ENCODE assay signal across 8 mouse cellular contexts in the genomic region with DNA sequence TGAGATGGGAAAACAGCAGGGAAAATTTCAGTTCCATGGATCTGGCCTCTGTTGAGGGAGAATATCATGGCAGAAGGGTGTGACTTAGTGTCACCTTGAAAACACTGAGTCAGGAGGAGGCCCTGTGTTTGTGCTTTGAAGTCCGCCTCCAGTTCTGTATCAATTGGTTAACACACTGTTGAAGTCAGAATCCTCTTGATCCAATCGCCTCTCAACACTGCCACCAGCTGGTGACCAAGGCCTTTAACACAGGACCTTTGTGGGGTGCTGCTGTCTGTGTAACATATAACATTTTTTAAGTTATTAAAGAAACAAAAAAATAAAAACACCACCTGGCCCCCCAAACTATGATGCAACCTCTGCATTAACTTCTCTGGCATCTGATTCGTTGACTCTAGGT. TPM values are rescaled to one million over a fixed set of nuclear protein-coding genes. Genes with fewer than 3 reads are reported as not detected.
A peak's percentile ranks its signal among the peaks of the same experiment; 100 is the strongest.
DNase-seq lines count a peak whose midpoint lies in the region; ATAC-seq and TF ChIP-seq lines count a peak whose summit lies in the region.

No protein-coding gene starts in this region.

- H3K27me3 ChIP-seq in thymus, adult 2 months (ENCODE audit: control insufficient read depth, insufficient read depth, low read length): no peaks in the 10 kb centered on the region
- H3K27me3 ChIP-seq in cerebellum, adult 2 months (ENCODE audit: control insufficient read depth, insufficient read depth, low read length): no peaks in the 10 kb centered on the region; the same call in 1 of the 2 replicates
- H3K27me3 ChIP-seq in lung, embryonic 14.5 days (ENCODE audit: insufficient read depth, low read length): no peaks in the 10 kb centered on the region

- no peak for DNase-seq in frontal cortex, postnatal 14 days (ENCODE audit: low spot score in 2 of 2)
- DNase-seq in thymus, adult 2 months: peak; percentile 51
- no peak for DNase-seq in thymus, adult 18-20 months
- DNase-seq in cerebellum, adult 2 months: peak; percentile 48 to 54
- peak; percentile 74 for DNase-seq in induced T-regulatory cell, adult 2 months (ENCODE audit: low read depth)
- peak; percentile 71 for DNase-seq in lung, embryonic 14.5 days
- peak; percentile 22 for DNase-seq in testis, postnatal 14 days (ENCODE audit: low spot score)

- no peak for TF ChIP-seq POLR2A in thymus, adult 2 months (IDR thresholded peaks at IDR 0.05; ENCODE audit: control insufficient read depth, extremely low read depth, insufficient read depth, low read length, poor library complexity)
- TF ChIP-seq POLR2A in cerebellum, adult 2 months (IDR thresholded peaks at IDR 0.05; ENCODE audit: borderline replicate concordance, insufficient read depth, low read length): no peak

- no peaks in the 10 kb centered on the region for H3K4me1 ChIP-seq in thymus, adult 2 months (replicated peaks; ENCODE audit: control insufficient read depth, insufficient read depth, low read length)
- H3K4me1 ChIP-seq in cerebellum, adult 2 months (ENCODE audit: control insufficient read depth, insufficient read depth, low read length): 0 out of 2 replicates have a peak, but pooled peaks cover 2% of the 10 kb centered on the region
- H3K4me1 ChIP-seq in lung, embryonic 14.5 days (ENCODE audit: insufficient read depth): no peaks in the 10 kb centered on the region

- no peak overlapping the region for H3K27ac ChIP-seq in thymus, adult 2 months (ENCODE audit: control insufficient read depth, insufficient read depth, low read length)
- H3K27ac ChIP-seq in cerebellum, adult 2 months (ENCODE audit: insufficient read depth, low read length): no peak overlapping the region
- H3K27ac ChIP-seq in lung, embryonic 14.5 days (ENCODE audit: low read depth): no peak overlapping the region

- ATAC-seq in frontal cortex, adult (ENCODE audit: low TSS enrichment): peak; percentile 65; the same call in 1 of the 2 replicates
- ATAC-seq in lung, embryonic 14.5 days (ENCODE audit: insufficient read depth): peak; percentile 73

- no peak overlapping the region for H3K4me2 ChIP-seq in lung, embryonic 14.5 days

- WGBS in thymus, adult 2 months: 19% methylated on average over 3 of the region's 3 CpGs
- WGBS in cerebellum, adult 2 months: 23% methylated on average over 3 of the region's 3 CpGs
- WGBS in lung, embryonic 14.5 days: 18% methylated on average over 3 of the region's 3 CpGs

- TF ChIP-seq CTCF in thymus, adult 2 months (IDR thresholded peaks at IDR 0.05; ENCODE audit: borderline replicate concordance, control insufficient read depth, extremely low read depth, insufficient read depth, low read length, poor library complexity): no peak
- peak; percentile 68 for TF ChIP-seq CTCF in cerebellum, adult 2 months (IDR thresholded peaks at IDR 0.05; ENCODE audit: borderline replicate concordance, insufficient read depth, low read depth, low read length)
- TF ChIP-seq CTCF in lung, embryonic 14.5 days (IDR thresholded peaks at IDR 0.05; ENCODE audit: low read depth): peak; percentile 58

- H3K9me3 ChIP-seq in lung, embryonic 14.5 days (ENCODE audit: low read depth, low read length): no peaks in the 10 kb centered on the region

- no peaks in the 10 kb centered on the region for H3K36me3 ChIP-seq in thymus, adult 2 months (ENCODE audit: control insufficient read depth, insufficient read depth, low read length)
- H3K36me3 ChIP-seq in lung, embryonic 14.5 days (ENCODE audit: insufficient read depth): no peaks in the 10 kb centered on the region

- H3K9ac ChIP-seq in lung, embryonic 14.5 days: no peak overlapping the region

- H3K4me3 ChIP-seq in thymus, adult 2 months (ENCODE audit: control insufficient read depth, insufficient read depth, low read length): no peak overlapping the region
- H3K4me3 ChIP-seq in cerebellum, adult 2 months (replicated peaks; ENCODE audit: insufficient read depth, low read depth, low read length): no peak overlapping the region
- no peak overlapping the region for H3K4me3 ChIP-seq in lung, embryonic 14.5 days (ENCODE audit: low read depth, low read length)

RNA-seq across cellular contexts. Expression of a gene that starts 11.7 kb away (rescaled TPM):
- polyA plus RNA-seq in thymus, adult 2 months (2012; rRNA removed): 20.1 and 23.0 TPM in 2 replicates
- 44.2 and 49.6 TPM in 2 replicates for polyA plus RNA-seq in cerebellum, adult 2 months (2012; rRNA removed)
- 81.7 and 82.1 TPM in 2 replicates for polyA plus RNA-seq in lung, embryonic 14.5 days (2014; fragmentation: Nextera tagmentation; extraction: Ambion mirVana)

RNA-seq across cellular contexts. Expression of a gene that starts 27.7 kb away (rescaled TPM):
- 0.20 and 0.42 TPM in 2 replicates for polyA plus RNA-seq in thymus, adult 2 months (2012; rRNA removed)
- 9.1 and 9.3 TPM in 2 replicates for polyA plus RNA-seq in cerebellum, adult 2 months (2012; rRNA removed)
- 2.8 and 3.0 TPM in 2 replicates for polyA plus RNA-seq in lung, embryonic 14.5 days (2014; fragmentation: Nextera tagmentation; extraction: Ambion mirVana)

RNA-seq across cellular contexts. Expression of a gene that starts 57.9 kb away (rescaled TPM):
- 8.8 and 9.1 TPM in 2 replicates for polyA plus RNA-seq in thymus, adult 2 months (2012; rRNA removed)
- polyA plus RNA-seq in cerebellum, adult 2 months (2012; rRNA removed): 1.9 TPM in 2 replicates
- polyA plus RNA-seq in lung, embryonic 14.5 days (2014; fragmentation: Nextera tagmentation; extraction: Ambion mirVana): 6.9 and 8.4 TPM in 2 replicates

RNA-seq across cellular contexts. Expression of a gene that starts 58.0 kb away (rescaled TPM):
- 6.2 and 6.4 TPM in 2 replicates for polyA plus RNA-seq in thymus, adult 2 months (2012; rRNA removed)
- polyA plus RNA-seq in cerebellum, adult 2 months (2012; rRNA removed): 1.7 and 2.1 TPM in 2 replicates
- 9.5 and 10.5 TPM in 2 replicates for polyA plus RNA-seq in lung, embryonic 14.5 days (2014; fragmentation: Nextera tagmentation; extraction: Ambion mirVana)

Comparison
In these comparisons a context has a peak if more than half of its experiments do, and no peak if none do; other contexts are left out.
1. DNase-seq: peak in thymus, adult 2 months (single experiment), cerebellum, adult 2 months (2 of 2), induced T-regulatory cell, adult 2 months (single experiment), lung, embryonic 14.5 days (single experiment) and testis, postnatal 14 days (single experiment); none in frontal cortex, postnatal 14 days (0 of 2) and thymus, adult 18-20 months (0 of 2).